8 mouse cellular contexts compared by ENCODE assay signal in genomic region chr2:77169916-77170632, GRCm38 (mm10). TPM values are rescaled to one million over a fixed set of nuclear protein-coding genes. Genes with fewer than 3 reads are reported as not detected.
DNase-seq lines count a peak whose midpoint lies in the region; ATAC-seq lines count a peak whose summit lies in the region.

No protein-coding gene starts in this region.

- peak overlapping the region; percentile 92 for H3K4me2 ChIP-seq in intestine, embryonic 14.5 days (ENCODE audit: low read length)
- peak overlapping the region; percentile 81 for H3K4me2 ChIP-seq in liver, embryonic 15.5 days

- H3K27me3 ChIP-seq in intestine, embryonic 14.5 days (replicated peaks; ENCODE audit: control insufficient read depth, insufficient read depth, low read length) = no peaks in the 10 kb centered on the region
- no peaks in the 10 kb centered on the region; the same call in 1 of the 2 replicates for H3K27me3 ChIP-seq in liver, embryonic 15.5 days

- H3K4me3 ChIP-seq in intestine, embryonic 14.5 days (ENCODE audit: low read depth, low read length) = peak overlapping the region; percentile 51
- H3K4me3 ChIP-seq in liver, embryonic 15.5 days (replicated peaks) = peak overlapping the region; percentile 58

- H3K36me3 ChIP-seq in intestine, embryonic 14.5 days (ENCODE audit: control insufficient read depth, insufficient read depth, low read length) = no peaks in the 10 kb centered on the region
- H3K36me3 ChIP-seq in liver, embryonic 15.5 days (replicated peaks) = no peaks in the 10 kb centered on the region

- peak overlapping the region; percentile 69 for H3K27ac ChIP-seq in intestine, embryonic 14.5 days (ENCODE audit: low read depth)
- no peak overlapping the region for H3K27ac ChIP-seq in liver, embryonic 15.5 days (replicated peaks)

- DNase-seq in NIH3T3 (ENCODE audit: low read depth) = peak; percentile 65
- DNase-seq in embryo, embryonic 10 days (ENCODE audit: low spot score) = peak; percentile 54
- peak; percentile 82 for DNase-seq in intestine, embryonic 14.5 days (ENCODE audit: low spot score)
- DNase-seq in naive thymus-derived CD4-positive, alpha-beta T cell, adult 2 months (ENCODE audit: low read depth) = peak; percentile 51
- DNase-seq in thymus, postnatal 4 days = peak; percentile 54
- DNase-seq in left cerebral cortex, adult 11 months (ENCODE audit: low spot score) = no peak

- no peaks in the 10 kb centered on the region for H3K9me3 ChIP-seq in intestine, embryonic 14.5 days (ENCODE audit: control insufficient read depth, low read length)
- no peaks in the 10 kb centered on the region for H3K9me3 ChIP-seq in liver, embryonic 15.5 days (replicated peaks)

- 1% methylated on average over 21 of the region's 21 CpGs for WGBS in intestine, embryonic 14.5 days
- WGBS in liver, embryonic 15.5 days (ENCODE audit: insufficient replicate concordance) = 3% methylated on average over 21 of the region's 21 CpGs

- H3K4me1 ChIP-seq in intestine, embryonic 14.5 days (replicated peaks; ENCODE audit: control insufficient read depth, insufficient read depth, low read length) = peaks cover 30% of the 10 kb centered on the region
- peaks cover 24% of the 10 kb centered on the region for H3K4me1 ChIP-seq in liver, embryonic 15.5 days (replicated peaks)

- ATAC-seq in granulocyte monocyte progenitor cell, adult 5-6 weeks (replicated peaks; ENCODE audit: poor library complexity, severe bottlenecking) = peak; percentile 63
- ATAC-seq in intestine, embryonic 14.5 days (replicated peaks; ENCODE audit: low FRiP score, low TSS enrichment, low read depth) = peak; percentile 67
- peak; percentile 19; the same call in 1 of the 2 replicates for ATAC-seq in liver, embryonic 15.5 days (ENCODE audit: insufficient read depth)

- H3K9ac ChIP-seq in intestine, embryonic 14.5 days (ENCODE audit: low read length) = peak overlapping the region; percentile 57
- peak overlapping the region; percentile 42; the same call in 1 of the 2 replicates for H3K9ac ChIP-seq in liver, embryonic 15.5 days

RNA-seq across cellular contexts. Expression of gene Ccdc141, which starts 0.4 kb away (rescaled TPM):
- not detected in 2 replicates for total RNA-seq in granulocyte monocyte progenitor cell, adult 5-6 weeks (2014; fragmentation: Nextera tagmentation)
- 0.86 TPM in 1 of 2 replicates, not detected in the other for total RNA-seq in granulocyte monocyte progenitor cell, adult 5-6 weeks (2017)
- 7.2 and 7.4 TPM in 2 replicates for polyA plus RNA-seq in intestine, embryonic 14.5 days (2014; fragmentation: Nextera tagmentation; extraction: Ambion mirVana)
- 0.81 and 1.4 TPM in 2 replicates for polyA plus RNA-seq in liver, embryonic 15.5 days (2015; fragmentation: Nextera tagmentation; extraction: Ambion mirVana)
